Mouse (Mus musculus) forebrain, embryonic 13.5 days (tissue): ENCODE data around the gene Ryr2. TPM values are rescaled to one million over a fixed set of nuclear protein-coding genes. Genes with fewer than 3 reads are reported as not detected.
"Not testable (repeated sequence)": the region's sequence is repeated elsewhere in the genome, so short reads cannot be mapped to it uniquely, and the experiment has no call there.

Experiments used
- ATAC-seq: fragments of 200-750 bp; cut with Nextera tagmentation; 2 replicates; pipeline ENCODE4 v1.8.0; 2017
- H3K27ac ChIP-seq: fragments of 300-500 bp; sonication (generic); 2 replicates; pipeline ENCODE4 v1.5.1; 2015; ENCODE audit warnings: inconsistent platforms, mild to moderate bottlenecking, moderate library complexity
- H3K27me3 ChIP-seq: fragments of 300-500 bp; sonication (generic); 2 replicates; pipeline ENCODE4 v1.6.1; 2015; ENCODE audit warnings: mild to moderate bottlenecking, inconsistent platforms
- H3K36me3 ChIP-seq: fragments of 300-500 bp; sonication (generic); 2 replicates; pipeline ENCODE4 v1.6.1; 2015; ENCODE audit warnings: mild to moderate bottlenecking, inconsistent platforms; ENCODE audit not compliant: poor library complexity, severe bottlenecking
- H3K4me1 ChIP-seq: fragments of 300-500 bp; sonication (generic); 2 replicates; pipeline ENCODE4 v1.6.1; 2015; ENCODE audit warnings: inconsistent platforms
- H3K4me2 ChIP-seq: fragments of 300-500 bp; sonication (generic); 2 replicates; pipeline ENCODE4 v1.6.1; 2015; ENCODE audit warnings: inconsistent platforms, mild to moderate bottlenecking, moderate library complexity
- H3K4me3 ChIP-seq: fragments of 300-500 bp; sonication (generic); 2 replicates; pipeline ENCODE4 v1.5.1; 2015; ENCODE audit warnings: mild to moderate bottlenecking, inconsistent platforms
- H3K9ac ChIP-seq: fragments of 300-500 bp; sonication (generic); 2 replicates; pipeline ENCODE4 v1.6.1; 2015; ENCODE audit warnings: mild to moderate bottlenecking, inconsistent platforms
- H3K9me3 ChIP-seq: fragments of 300-500 bp; sonication (generic); replicated peaks from 2 replicates; pipeline ENCODE4 v1.6.1; 2016; ENCODE audit warnings: inconsistent platforms
- WGBS: fragments of 180-500 bp; shearing (Covaris S2); methylation state at CpG from one replicate; pipeline ENCODE4 v1.1.7; 2015; 5-methylcytosine and 5-hydroxymethylcytosine counted together
- polyA plus RNA-seq: library from polyadenylated mRNA; unstranded; fragments of >200 nt; fragmentation: Nextera tagmentation; extraction: Ambion mirVana; gene quantifications from 2 replicates; pipeline ENCODE4 v1.2.1, GENCODE M21; 2015

The Ryr2 gene
- polyA plus RNA-seq, 1 experiment from 2014 or later: 0.53 TPM

GRCm38 (mm10) chr13:11644846-11645245 lies 461.9 kb downstream of the Ryr2 start:
- H3K36me3 ChIP-seq: no peaks in the 10 kb centered on the region
- H3K27ac ChIP-seq: no peak overlapping the region
- no peaks in the 10 kb centered on the region for H3K4me1 ChIP-seq
- no peak overlapping the region for H3K9ac ChIP-seq
- no peaks in the 10 kb centered on the region for H3K9me3 ChIP-seq
- no peaks in the 10 kb centered on the region for H3K27me3 ChIP-seq
- 89% methylated on average over 1 of the region's 1 CpGs for WGBS
- H3K4me3 ChIP-seq: no peak overlapping the region
- no peak overlapping the region for H3K4me2 ChIP-seq
- no peak for ATAC-seq

DNA sequence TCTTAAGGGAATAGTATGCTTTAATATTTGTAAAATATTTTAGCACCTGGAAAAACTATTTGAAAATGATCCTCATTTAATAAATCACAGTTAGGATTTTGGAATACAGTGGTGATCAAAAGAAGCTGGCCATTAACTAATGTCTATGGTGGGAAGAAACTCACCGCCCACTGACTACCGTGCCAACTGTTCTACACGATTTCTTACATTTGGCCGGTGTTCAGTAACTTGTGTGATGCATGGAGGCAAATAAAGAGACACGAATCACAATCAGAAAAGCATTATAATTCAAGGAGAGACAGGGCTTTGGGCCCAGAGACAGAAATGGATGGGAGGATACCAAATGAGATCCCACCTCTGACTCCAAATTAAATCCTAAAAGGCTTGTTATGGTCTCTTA lies 470.4 kb downstream of the Ryr2 start:
- no peaks in the 10 kb centered on the region for H3K4me1 ChIP-seq
- H3K36me3 ChIP-seq: no peaks in the 10 kb centered on the region
- H3K9me3 ChIP-seq: no peaks in the 10 kb centered on the region
- H3K27me3 ChIP-seq: no peaks in the 10 kb centered on the region
- no peak for ATAC-seq
- no peak overlapping the region for H3K27ac ChIP-seq
- no peak overlapping the region for H3K4me3 ChIP-seq
- H3K9ac ChIP-seq: no peak overlapping the region
- H3K4me2 ChIP-seq: no peak overlapping the region
- WGBS: 89% methylated on average over 5 of the region's 5 CpGs

DNA sequence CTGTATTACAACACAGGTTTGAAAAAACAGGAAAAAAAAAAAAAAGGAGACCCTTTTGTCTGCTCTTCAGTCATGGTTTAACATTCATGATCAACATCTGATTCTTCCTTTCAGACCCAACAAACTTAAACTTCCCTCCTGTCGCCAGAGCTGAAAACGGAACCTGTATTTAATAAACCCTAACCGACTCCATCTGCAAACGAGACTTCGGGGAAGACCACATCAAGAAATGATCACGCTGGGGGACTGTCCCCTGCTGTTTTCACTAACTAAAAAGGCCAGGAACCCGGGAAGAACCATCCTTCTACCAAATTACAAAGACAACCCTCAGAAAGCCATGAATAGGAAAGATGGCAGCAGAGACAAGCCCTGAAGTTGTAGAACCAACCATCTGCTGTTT lies 482.2 kb downstream of the Ryr2 start:
- no peak overlapping the region for H3K4me3 ChIP-seq
- H3K36me3 ChIP-seq: no peaks in the 10 kb centered on the region
- H3K27me3 ChIP-seq: no peaks in the 10 kb centered on the region
- H3K27ac ChIP-seq: no peak overlapping the region
- 76% methylated on average over 7 of the region's 7 CpGs for WGBS
- no peaks in the 10 kb centered on the region for H3K4me1 ChIP-seq
- no peak overlapping the region for H3K9ac ChIP-seq
- no peak overlapping the region for H3K4me2 ChIP-seq
- no peak for ATAC-seq
- no peaks in the 10 kb centered on the region for H3K9me3 ChIP-seq

GRCm38 (mm10) chr13:11595431-11595830 lies 511.3 kb downstream of the Ryr2 start:
- Histone ChIP-seq H3K27ac (no peak overlapping the region), H3K9ac (no peak overlapping the region), H3K36me3 (no peaks in the 10 kb centered on the region), H3K4me1 (no peaks in the 10 kb centered on the region), H3K4me2 (no peak overlapping the region), H3K4me3 (no peak overlapping the region), H3K9me3 (no peaks in the 10 kb centered on the region), H3K27me3 (no peaks in the 10 kb centered on the region)
- 87% methylated on average over 9 of the region's 9 CpGs for WGBS
- ATAC-seq: no peak

DNA sequence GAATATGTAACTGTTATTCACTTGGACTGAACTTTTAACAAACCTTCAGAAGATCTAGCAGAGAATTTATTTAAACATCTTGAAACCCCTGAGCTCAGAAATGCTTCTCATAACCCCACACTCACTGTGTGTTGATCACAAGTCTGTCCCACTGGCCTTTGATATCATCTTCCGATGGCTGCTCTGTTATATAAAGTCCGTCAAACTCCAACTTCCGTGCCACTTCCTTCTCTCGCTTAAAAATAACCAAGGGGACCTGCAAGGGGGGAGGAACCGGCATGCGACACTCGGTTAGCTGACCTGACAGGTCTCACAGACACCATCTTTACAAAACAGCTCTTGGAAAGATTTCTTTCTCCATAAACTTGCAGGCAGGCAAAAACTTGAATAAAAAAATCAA lies 521.5 kb downstream of the Ryr2 start:
- Histone ChIP-seq H3K27me3 (no peaks in the 10 kb centered on the region), H3K9ac (no peak overlapping the region), H3K27ac (no peak overlapping the region), H3K9me3 (no peaks in the 10 kb centered on the region), H3K36me3 (no peaks in the 10 kb centered on the region), H3K4me2 (no peak overlapping the region), H3K4me3 (no peak overlapping the region), H3K4me1 (no peaks in the 10 kb centered on the region)
- ATAC-seq: no peak
- 85% methylated on average over 7 of the region's 7 CpGs for WGBS

- ATAC-seq: no peak
- no peaks in the 10 kb centered on the region for H3K27me3 ChIP-seq
- no peak overlapping the region for H3K4me2 ChIP-seq
- H3K9me3 ChIP-seq: no peaks in the 10 kb centered on the region
- H3K9ac ChIP-seq: no peak overlapping the region
- no peak overlapping the region for H3K4me3 ChIP-seq
- H3K36me3 ChIP-seq: no peaks in the 10 kb centered on the region
- no peaks in the 10 kb centered on the region for H3K4me1 ChIP-seq
- WGBS: 88% methylated on average over 1 of the region's 2 CpGs
- H3K27ac ChIP-seq: no peak overlapping the region
Measured at GRCm38 (mm10) chr13:11572552-11572951, 534.2 kb downstream of the Ryr2 start.

DNA sequence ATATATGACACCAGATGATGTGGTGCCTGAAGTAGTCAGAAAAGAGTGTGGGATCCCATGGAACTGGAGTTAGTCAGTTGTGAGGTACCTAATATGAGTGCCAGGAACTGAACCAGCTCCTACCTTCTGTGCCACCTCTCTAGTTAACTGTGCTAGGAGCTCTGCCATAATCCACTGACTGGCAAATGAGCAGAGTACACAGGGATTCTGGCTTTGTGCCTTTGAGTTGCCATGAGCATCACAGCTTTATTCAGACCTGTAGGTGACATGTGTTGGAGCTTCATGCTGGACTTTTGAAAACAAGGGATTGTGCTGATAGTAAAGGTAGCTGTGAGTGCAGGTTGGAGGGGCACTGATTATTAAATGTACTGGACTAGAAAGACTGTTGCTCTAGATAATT lies 539.4 kb downstream of the Ryr2 start:
- no peak overlapping the region for H3K27ac ChIP-seq
- H3K36me3 ChIP-seq: no peaks in the 10 kb centered on the region
- ATAC-seq: no peak
- no peaks in the 10 kb centered on the region for H3K9me3 ChIP-seq
- H3K4me2 ChIP-seq: no peak overlapping the region
- H3K9ac ChIP-seq: no peak overlapping the region
- no peaks in the 10 kb centered on the region for H3K4me1 ChIP-seq
- no peak overlapping the region for H3K4me3 ChIP-seq
- no peaks in the 10 kb centered on the region for H3K27me3 ChIP-seq

DNA sequence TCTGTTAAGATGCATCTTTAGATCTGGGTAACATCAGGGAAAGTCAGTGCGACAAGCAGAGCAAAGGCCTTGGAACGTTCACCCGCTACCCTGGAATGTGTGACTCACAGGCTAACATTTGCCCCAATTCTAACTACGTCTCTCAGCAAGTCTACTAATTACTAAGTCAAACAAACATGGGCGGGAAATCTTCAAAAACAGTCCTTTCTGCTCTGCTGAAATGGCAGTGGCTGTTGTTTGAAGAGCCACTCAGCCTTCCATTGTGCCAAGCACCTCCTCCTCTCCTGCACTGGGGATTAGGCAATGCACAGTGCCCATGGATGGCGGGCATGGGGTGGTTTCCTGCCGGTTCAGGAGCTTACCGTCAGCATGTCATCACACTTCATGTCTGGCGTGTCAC lies 540.3 kb downstream of the Ryr2 start:
- Histone ChIP-seq H3K4me3 (no peak overlapping the region), H3K4me2 (no peak overlapping the region), H3K9ac (no peak overlapping the region), H3K4me1 (no peaks in the 10 kb centered on the region), H3K27me3 (no peaks in the 10 kb centered on the region), H3K36me3 (no peaks in the 10 kb centered on the region), H3K9me3 (no peaks in the 10 kb centered on the region), H3K27ac (no peak overlapping the region)
- no peak for ATAC-seq
- 68% methylated on average over 9 of the region's 9 CpGs for WGBS

DNA sequence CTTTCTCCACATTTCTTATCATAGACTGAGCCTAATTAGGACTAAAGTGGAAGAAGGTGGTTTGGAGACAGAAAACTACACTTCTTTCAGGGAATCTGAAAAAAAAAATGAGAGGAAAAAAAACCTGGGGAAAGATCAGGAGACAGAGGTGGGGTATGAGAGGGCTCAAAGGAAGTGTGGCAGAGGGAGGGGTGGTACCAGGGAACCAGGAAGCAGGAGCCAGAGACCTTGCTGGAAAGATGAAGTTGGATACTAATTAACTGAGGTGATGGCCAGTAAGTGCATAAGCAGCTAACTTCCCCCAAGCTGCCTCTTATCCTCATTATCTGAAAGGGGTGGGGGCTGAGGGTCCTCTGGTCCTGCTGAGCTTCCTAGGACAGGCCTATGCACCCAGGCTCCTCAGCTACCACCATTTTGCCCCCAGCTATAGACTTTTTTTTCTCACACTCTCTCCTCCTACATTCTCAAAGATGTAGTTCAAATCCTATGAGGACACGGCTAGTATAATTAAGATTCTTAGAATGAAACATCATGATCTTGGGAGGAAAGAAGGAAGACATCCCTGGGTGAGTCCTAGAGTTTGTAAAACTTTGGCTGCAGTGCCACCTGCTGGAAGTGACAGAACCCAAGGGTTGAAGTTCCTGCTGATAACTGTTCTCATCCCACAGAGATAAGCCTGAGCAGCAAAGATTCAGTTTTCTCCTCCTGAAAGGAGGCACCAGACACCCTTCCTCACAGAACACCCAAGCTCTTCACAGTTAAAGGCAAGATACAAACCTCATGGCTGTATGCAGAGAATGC lies 543.3 kb downstream of the Ryr2 start:
- ATAC-seq: peak; percentile 88
- Histone ChIP-seq H3K4me3 (no peak overlapping the region), H3K27me3 (no peaks in the 10 kb centered on the region), H3K9ac (no peak overlapping the region), H3K4me2 (no peak overlapping the region), H3K4me1 (no peaks in the 10 kb centered on the region), H3K36me3 (no peaks in the 10 kb centered on the region), H3K9me3 (no peaks in the 10 kb centered on the region), H3K27ac (no peak overlapping the region)
- 23% methylated on average over 1 of the region's 1 CpGs for WGBS

DNA sequence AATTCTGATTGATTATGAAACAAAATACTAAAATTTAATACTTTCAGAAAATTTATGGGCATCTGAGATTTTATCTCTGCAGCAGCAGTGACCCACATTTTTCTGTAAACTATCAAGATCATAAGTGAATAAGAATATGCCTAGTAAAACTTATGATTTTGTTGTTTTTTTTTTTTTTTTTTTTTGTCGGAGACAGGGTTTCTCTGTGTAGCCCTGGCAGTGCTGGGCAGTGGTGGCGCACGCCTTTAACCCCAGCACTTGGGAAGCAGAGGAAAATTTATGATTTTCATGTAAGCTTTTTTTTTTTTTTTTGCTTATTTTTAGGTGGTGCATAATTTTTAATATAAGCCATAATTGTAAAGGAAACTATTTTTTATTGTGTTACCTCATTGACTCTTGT lies 557.1 kb downstream of the Ryr2 start:
- 91% methylated on average over 3 of the region's 3 CpGs for whole genome bisulfite sequencing
- no peak overlapping the region for H3K4me3 ChIP-seq
- H3K9me3 ChIP-seq: no peaks in the 10 kb centered on the region
- no peaks in the 10 kb centered on the region for H3K27me3 ChIP-seq
- H3K4me1 ChIP-seq: no peaks in the 10 kb centered on the region
- no peak overlapping the region for H3K9ac ChIP-seq
- H3K4me2 ChIP-seq: no peak overlapping the region
- H3K27ac ChIP-seq: no peak overlapping the region
- H3K36me3 ChIP-seq: no peaks in the 10 kb centered on the region
- ATAC-seq: no peak

DNA sequence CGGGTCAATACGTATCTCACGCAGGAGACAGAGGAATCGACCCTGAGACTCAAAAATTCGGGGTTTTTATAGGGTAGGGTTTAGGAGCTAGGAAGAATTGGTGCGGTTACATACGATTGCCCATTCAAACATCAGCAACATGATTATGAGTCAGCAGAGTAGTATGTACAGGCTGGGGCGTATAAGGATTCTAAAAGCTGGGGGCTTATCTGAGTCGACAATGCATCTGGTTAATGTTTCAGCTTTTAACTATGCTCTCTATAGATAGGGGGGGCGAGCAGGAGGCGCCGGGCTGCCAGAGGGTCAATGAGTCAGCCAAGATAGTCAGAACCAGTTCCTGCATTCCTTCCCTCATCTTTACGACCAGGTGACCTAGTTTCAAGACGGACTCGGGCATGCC lies 557.6 kb downstream of the Ryr2 start:
- H3K4me3 ChIP-seq, H3K4me1 ChIP-seq, H3K9me3 ChIP-seq, H3K36me3 ChIP-seq, H3K4me2 ChIP-seq, ATAC-seq, H3K27ac ChIP-seq, H3K27me3 ChIP-seq, H3K9ac ChIP-seq: not testable (repeated sequence)
- WGBS: 91% methylated on average over 15 of the region's 15 CpGs

DNA sequence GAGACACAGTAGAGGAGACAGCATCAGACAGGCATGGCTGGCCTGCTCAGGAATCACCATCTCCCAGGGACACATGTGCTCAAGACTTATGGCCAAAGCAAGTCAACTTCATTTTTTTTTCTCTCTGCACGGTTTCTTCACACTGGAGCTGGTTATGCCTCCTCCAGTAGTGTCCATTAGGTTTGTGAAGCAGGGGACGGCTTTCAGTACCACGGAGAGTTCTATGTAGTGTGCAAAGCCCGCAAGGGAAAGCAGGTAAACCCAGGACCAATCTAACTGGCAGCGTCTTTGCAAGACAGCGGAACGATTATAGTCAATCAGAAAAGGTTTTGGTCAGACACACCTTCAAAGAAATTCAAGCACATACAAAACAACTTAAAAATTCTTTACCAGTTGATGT lies 560.9 kb downstream of the Ryr2 start:
- Histone ChIP-seq H3K9ac (no peak overlapping the region), H3K4me3 (no peak overlapping the region), H3K4me1 (no peaks in the 10 kb centered on the region), H3K36me3 (no peaks in the 10 kb centered on the region), H3K27me3 (no peaks in the 10 kb centered on the region), H3K27ac (no peak overlapping the region), H3K9me3 (no peaks in the 10 kb centered on the region), H3K4me2 (no peak overlapping the region)
- no peak for ATAC-seq
- 49% methylated on average over 7 of the region's 7 CpGs for whole genome bisulfite sequencing

DNA sequence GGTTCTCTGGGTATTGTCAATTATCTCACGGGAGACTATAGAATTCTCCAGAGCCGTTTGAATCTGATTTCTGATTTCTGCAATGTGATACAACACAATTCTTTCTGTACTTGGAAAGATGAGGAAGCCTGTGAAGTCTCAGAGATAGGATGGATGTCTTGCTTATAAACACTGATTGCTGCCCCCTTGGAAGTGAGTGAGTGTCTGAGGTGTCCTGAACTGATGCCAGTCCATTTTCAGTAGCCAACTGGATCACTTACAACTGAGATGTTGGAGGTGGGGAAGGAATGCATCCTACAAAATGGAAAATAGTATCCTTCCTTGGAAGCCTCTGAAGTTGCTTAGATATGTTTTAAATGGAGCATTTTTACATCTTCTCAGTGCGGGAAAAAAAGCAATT lies 564.2 kb downstream of the Ryr2 start:
- H3K4me1 ChIP-seq: no peaks in the 10 kb centered on the region
- H3K36me3 ChIP-seq: no peaks in the 10 kb centered on the region
- no peaks in the 10 kb centered on the region for H3K9me3 ChIP-seq
- no peak overlapping the region for H3K9ac ChIP-seq
- H3K27me3 ChIP-seq: no peaks in the 10 kb centered on the region
- ATAC-seq: no peak
- H3K4me2 ChIP-seq: no peak overlapping the region
- WGBS: 89% methylated on average over 3 of the region's 3 CpGs
- no peak overlapping the region for H3K4me3 ChIP-seq
- H3K27ac ChIP-seq: no peak overlapping the region
